Mouse (Mus musculus) brain, embryonic 14.5 days (tissue): ENCODE data around the gene Selenoh.

ENCODE experiments used
- CTCF ChIP-seq: fragments of 200-500 bp; IDR thresholded peaks from 2 replicates; pipeline ENCODE4 v1.5.1; 2012; ENCODE audit warnings: inconsistent platforms, mild to moderate bottlenecking, moderate library complexity, borderline replicate concordance; ENCODE audit not compliant: insufficient read depth, insufficient read length; ENCODE audit errors: extremely low read depth
- POLR2A ChIP-seq: fragments of 200-500 bp; IDR thresholded peaks from 2 replicates; pipeline ENCODE4 v1.6.1; 2012; ENCODE audit warnings: mild to moderate bottlenecking, inconsistent platforms, borderline replicate concordance; ENCODE audit not compliant: poor library complexity, insufficient read depth, insufficient read length, severe bottlenecking; ENCODE audit errors: extremely low read depth

GRCm38 (mm10) chr2:84711898-84712297 is 41.3 kb upstream of the Selenoh start:
- TF ChIP-seq CTCF = no peak
- no peak for TF ChIP-seq POLR2A
